Mouse (Mus musculus) Muller cell, postnatal 12 days (primary cell): ENCODE measurements around the gene Bckdhb.
"Not testable (repeated sequence)": the region's sequence is repeated elsewhere in the genome, so short reads cannot be mapped to it uniquely, and the experiment has no call there.

Experiments used
- DNase-seq: peaks from one replicate; pipeline ENCODE4 v3.0.0-alpha.2; 2015; ENCODE audit errors: inconsistent ontology term

Gene Bckdhb

DNA sequence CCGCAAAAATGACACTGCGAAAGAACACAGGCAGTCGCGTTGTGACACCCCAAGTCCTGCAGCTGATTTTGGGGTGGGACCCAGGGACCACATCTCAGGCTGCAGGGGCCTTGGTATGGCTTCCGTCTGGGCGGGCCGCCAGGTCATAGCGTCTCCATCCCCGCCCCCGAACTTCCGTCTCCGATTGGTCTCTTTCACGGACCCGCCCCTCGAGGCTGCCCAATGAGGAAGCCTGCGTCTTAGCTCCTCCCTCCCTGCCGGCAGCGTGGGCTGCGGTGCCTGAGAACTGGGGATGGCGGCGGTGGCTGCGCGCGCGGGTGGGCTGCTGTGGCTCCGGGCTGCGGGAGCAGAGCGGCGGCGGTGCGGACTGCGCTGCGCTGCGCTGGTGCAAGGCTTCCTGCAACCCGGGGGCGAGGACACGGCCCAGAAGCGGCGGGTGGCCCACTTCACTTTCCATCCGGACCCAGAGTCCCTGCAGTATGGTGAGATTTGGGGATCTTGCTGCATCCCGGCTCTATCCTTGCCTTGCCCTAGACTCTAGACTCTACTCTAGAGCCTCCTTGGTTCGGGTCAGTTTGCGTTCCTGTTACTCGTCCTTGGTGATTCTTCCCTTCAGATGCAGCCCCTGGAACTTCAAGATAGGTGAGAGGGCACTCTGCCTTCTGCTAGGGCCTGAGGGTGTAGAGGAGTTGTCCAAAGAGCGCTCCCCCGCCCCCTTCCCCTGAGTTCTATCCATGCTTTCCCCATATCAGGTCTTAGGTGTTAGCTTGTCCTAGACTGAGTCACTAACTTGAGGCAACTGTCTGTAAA, at the start of gene Bckdhb:
TSS of gene Bckdhb (plus strand) at position 268 of the 810 bp plus-strand sequence.
- DNase-seq, result peak; percentile 97

DNA sequence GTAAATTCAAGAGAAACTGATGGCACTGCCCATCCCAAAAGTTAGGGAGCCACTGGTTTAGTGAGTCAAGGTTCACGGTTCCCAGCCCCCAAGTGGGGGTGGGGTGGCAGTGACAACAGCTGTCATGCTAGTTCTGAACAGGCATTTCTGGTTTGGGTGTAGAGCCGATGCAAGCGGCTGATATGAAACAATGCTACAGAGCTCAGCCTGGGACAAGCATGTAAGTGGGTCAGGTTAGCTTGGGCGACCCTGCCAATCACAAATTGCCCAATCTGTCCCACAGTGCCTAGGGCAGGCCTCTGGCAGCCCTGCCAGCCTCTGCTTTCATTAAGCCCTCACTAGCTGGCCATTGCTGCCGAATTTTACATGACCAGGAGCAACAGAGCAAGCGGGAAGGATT, 42.8 kb upstream of the Bckdhb start:
- DNase-seq, result peak; percentile 78

DNA sequence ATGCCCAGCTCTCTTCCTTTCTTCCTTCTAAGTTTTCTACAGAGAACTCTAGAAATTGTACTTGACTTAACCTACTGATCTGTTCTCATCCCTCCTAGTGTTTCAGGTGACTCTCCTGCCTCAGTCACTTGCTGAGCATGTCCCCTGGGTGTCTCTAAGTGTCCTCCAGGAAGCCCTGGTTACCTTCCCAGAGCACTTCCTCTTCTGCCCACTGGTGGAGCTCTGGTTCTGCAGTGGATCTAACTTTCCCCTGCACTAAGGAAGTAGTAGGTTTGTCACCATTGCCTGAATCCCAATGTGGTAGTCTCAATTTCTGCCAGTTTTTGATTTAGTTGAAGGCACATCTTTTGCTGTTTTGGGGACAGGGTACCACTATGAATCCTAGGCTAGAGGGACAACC, 38.8 kb upstream of the Bckdhb start:
- DNase-seq, result no peak

DNA sequence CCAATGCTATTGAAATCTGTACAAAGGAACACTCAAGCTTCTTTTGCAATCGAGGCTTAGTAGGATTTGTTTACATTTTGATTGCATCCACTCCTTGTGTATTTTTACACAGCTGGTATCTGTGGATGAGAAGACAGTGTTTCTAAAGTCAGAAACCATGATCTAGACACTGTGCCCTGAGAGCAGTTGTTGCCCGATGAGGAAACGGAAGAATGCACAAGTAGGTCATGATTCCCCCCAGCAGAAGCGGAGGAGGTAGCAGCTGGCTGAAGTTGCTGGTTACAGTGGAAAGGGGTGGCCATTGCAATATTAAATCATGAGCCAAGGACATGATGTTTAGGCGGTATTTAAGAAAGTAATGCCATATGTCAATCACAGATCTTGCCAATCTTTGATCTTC, 36.7 kb upstream of the Bckdhb start:
- DNase-seq, result no peak

DNA sequence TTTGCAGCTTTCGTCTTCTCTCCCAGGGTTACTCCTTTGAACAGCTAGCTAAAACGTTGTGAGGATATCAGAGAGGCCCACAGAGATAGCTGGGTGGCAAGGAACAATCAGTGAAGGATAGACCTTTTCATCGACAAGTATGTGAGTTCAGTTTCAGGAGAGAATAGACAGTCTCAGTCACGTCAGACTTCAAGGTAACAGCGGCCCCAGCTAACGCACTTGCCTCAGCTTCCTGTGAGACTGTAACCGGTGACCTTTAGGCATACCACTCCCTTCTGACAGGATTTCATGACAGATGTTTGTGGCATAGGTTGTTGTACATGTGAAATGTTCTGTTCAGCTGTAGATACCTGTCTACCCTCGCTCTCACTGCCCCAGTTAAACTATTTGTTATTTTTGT, 31.9 kb upstream of the Bckdhb start:
- no peak for DNase-seq

DNA sequence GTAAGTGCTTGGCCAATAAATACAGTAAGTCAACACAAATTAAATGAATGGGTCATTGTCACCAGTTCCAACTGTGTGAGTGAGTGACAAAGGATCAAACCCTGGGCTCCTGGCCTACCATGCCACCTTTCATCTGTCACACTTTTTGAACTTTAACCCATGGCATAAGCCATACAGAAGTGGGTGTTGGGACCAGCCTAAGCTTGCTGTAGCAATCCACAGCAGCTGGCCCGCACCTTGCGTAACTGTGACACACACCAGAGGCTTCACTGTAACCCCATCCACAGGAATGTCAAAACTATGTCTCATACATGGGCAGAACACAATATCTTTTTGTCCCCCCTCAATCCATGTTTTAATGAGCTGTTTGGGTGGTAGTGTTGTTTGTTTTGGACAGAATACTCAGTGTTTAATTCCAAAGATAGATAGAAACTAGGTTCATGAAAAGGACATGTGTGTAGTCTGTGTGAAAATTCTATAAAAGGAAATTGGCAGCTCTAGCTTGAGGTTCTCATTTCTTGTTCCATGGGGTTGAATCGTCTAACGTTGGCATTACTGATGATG, 31.1 kb upstream of the Bckdhb start:
- peak; percentile 72 for DNase-seq

DNA sequence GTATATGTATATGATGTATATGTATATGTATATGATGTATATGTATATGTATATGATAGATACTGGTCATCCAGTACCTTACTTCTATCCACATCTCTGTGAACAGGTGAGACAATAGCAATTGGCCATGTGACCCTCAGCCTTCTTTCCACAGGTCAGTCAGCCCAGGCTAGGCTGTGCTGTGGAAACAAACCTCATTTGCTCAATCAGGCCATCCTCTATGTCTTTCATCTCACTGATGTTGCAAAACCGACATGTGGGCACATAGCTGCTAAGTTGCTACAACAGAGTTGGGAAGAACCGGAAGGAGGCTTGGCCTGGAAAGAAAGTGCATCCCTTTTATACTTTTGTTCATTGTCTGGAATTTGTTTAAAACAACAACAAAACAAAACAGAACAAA, 22.9 kb upstream of the Bckdhb start:
- DNase-seq, result no peak

DNA sequence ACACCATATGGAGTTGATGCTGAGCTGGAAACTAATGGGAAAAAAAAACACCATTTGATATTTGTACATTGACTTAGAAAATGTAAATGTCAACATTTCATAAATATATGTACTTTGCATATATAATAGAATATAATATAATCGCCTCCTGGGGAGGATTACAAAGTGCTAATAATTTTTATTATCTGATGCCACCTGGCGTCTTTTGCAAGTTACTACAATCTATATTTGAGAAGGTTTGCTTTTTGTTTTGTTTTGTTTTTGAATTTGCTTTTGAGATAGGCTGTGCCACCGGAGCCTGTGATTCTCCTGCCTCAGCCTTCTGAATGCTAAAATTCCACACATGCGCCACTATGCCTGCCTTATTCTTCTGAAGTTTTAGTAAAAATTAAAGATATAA, 19.1 kb upstream of the Bckdhb start:
- DNase-seq, result no peak

DNA sequence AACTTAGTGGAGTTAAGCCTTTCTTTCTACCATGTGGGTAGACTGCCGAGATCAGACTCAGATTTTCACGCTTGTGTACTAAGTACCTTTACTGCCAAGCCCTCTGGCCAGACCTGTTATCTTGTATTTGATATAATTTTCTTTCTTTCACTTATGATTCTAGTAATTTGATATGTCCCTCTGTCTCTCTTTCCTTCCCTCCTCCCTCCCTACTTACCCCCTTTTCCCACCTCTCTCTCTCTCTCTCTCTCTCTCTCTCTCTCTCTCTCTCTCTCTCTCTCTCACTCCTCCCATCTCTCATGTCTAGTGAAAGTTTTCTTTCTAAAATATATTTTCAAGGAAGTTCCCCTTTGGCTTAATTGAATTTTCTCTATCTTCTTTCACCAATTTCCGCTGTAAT, 17.9 kb upstream of the Bckdhb start:
- no peak for DNase-seq

DNA sequence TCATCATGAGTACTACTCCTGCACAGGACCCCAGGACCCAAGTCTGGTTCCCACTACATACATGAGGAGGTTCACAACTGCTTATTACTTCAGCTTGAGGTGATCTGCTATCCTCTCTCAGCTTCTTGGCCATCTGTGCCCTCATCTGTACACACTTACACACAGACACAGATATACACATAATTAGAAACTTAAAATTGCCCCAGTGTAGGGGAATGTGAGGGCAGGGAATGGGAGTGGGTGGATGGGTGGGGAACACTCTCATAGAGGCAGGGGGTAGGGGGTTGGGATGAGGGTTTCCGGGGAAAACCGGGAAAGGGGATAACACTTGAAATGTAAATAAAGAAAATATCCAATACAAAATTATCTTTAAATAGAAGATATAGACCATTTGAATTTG, 15.1 kb upstream of the Bckdhb start:
- no peak for DNase-seq

DNA sequence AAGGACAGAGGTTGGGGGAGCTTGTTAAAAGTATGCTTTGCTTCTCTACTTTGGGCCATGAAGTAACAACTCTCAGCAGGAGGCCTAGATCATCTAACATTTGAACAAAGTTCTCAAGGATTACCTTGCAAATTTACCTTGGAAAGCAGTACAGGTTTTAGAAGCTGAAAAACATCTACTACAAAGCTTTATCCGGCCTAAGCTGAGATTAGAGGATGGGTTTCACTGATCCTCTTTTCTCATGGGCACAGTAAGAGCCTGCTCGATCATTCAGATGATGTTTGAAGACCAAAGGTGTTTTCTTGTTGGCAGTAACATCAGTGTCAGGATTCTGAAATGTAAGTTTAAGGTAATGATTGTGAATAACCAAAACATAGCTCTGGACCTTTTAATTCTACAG, 14.0 kb upstream of the Bckdhb start:
- no peak for DNase-seq

DNA sequence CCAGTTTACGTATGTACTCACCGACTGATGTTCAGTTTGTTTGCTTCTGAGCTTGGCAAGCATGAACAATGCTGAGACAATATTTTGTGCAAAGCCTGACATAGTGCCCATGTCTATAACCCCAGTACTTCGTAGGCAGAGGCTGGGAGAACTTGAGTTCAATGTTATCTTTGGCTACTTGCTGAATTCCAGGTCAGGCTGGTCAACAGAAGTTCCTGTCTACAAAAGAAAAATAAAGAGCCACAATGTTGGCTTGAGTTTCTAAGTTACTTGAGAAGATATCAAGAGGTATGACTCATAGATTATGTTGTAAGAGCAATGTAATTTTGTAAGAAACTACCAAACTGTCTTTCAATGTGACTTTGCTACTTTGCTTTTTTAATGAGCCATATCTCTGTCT, 2.9 kb upstream of the Bckdhb start:
- DNase-seq, result peak; percentile 11

DNA sequence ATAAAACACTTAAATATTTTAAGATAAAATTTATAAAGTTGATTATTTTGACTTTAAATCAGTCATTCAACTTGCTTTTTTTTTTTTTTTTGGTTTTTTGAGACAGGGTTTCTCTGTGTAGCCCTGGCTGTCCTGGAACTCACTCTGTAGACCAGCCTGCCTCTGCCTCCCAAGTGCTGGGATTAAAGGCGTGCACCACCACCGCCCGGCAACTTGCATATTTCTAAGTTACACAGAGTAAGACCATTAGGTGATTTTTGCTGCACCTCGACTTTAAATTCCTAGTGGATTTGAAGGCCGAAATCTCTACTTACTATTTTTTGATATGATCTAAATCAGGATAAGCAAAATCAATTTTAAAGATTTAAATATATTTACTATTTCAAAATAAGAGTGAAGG, 589 bp upstream of the Bckdhb start:
- DNase-seq, result no peak

DNA sequence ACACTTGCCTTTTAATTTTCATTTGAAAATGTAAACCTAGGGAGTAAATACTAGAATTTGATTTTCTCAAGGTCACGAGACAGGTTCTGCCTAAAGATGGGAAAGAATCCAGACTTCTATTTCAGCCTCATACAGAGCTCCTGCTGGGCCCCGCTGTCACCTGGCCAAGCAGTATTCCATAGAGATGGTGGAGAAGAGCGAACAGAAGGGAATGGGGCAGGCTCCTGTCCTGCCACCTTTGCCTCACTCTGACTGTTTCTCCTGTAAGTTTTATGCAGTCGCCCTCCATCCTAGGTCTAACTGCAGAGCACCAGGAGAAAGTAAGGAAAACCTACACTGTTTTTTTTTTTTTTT, 720 bp downstream of the Bckdhb start:
- DNase-seq, result no peak

DNA sequence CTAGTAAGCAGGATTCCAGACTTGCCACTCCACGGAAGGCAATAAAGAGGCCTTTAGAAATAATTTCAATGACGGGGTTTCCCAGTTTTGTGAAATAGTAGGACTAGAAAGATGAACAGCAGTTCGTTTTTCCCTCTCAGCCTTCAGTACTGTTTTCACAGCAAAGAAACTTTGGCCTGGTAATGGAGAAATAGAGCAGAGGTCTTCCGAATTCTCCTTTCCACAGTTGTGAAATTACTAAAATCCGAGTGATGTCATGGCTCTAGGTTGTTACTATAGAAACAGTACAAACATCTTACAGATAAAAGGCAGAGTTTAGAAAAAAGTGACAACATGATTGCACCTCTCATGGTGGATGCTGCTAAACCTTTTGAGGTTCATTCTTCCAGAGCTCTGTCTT, 1.4 kb downstream of the Bckdhb start:
- no peak for DNase-seq

DNA sequence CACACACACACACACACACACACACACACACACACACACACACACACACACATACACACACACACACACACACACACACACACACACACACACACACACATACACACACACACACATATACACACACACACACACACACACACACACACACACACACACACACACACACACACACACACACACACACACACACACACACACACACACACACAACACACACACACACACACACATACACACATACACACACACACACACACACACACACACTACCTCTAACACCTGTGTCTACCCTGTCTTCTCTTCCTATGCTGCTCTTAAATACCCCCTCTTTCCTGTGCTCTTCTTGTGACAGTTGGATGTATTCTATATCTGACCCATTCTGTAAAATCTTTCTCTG, 14.6 kb downstream of the Bckdhb start:
- DNase-seq, result not testable (repeated sequence)

DNA sequence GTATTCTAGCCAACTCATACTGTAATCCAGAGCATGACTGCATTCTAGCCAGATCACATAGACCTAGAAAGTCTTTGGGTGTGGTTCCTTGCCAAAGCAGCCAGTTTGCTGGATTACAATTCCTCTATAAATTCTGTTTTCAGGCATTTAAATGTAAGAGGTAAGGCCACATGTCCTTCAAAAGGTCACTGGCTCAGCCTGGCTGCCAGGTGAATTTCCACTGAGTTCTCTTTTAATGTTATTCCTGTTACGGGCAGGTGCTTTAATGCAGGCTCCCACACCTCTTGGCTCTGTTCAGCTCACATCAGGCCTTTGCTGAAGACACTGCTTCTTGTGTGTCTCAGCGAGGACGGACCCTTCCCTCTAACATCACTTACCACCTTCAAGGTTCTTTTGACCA, 15.1 kb downstream of the Bckdhb start:
- no peak for DNase-seq

DNA sequence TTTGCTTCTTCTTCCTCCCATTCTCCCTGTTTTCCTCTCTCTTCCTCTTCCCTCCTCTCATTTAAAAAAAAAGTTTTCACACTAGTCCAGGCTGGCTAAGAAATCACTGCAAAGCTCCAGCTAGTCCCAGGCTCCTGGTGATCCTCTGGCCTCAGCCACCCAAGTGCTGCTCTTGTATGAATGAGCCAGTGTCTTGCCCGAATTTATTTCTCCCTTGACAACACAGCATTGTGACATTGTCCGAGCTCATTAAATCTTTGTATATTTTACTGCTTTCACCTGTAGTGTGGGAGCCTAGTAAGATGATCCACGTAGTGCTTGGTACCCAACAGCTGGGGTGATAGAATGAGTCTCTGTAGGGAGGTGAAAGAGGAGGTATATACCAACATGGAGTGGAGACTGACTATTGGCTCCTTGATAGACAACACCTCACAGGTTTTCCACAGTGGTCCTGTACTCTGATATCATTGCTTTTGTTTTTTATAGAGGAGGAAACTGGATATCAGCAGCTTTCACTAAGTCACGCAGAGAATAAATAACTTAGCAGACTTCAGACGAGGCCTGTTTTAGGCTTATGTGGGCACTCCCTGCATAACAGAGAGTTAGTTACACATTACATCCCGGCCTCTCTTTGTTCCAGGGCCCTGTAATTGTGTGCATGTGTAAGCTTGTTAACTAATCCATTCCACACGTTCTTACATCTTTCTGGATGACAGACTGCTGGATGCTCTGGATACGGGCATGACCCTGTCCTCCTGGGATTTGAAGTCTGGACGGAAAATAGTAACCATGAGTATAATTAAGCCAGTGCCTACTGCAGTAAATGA, 15.8 kb downstream of the Bckdhb start:
- no peak for DNase-seq

DNA sequence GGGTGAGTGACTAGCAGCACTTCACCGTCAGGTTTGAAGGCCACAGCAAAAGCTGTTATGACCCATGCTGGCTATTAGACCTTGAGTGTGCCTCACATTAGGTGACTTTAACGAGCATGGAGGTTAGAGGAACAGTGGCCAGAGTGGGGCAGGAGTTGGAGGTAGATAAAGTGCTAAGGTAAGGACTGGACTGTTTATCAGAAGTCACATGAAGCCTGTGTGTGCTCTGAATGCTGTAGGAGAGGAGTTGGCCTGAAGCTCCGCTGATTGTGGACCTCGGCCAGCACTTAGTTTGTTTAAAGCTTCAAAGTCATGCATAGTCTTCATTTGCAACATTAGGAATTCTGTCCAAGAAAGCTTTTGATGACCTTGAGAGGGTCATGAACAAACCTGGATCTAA, 26.4 kb downstream of the Bckdhb start:
- DNase-seq, result no peak

DNA sequence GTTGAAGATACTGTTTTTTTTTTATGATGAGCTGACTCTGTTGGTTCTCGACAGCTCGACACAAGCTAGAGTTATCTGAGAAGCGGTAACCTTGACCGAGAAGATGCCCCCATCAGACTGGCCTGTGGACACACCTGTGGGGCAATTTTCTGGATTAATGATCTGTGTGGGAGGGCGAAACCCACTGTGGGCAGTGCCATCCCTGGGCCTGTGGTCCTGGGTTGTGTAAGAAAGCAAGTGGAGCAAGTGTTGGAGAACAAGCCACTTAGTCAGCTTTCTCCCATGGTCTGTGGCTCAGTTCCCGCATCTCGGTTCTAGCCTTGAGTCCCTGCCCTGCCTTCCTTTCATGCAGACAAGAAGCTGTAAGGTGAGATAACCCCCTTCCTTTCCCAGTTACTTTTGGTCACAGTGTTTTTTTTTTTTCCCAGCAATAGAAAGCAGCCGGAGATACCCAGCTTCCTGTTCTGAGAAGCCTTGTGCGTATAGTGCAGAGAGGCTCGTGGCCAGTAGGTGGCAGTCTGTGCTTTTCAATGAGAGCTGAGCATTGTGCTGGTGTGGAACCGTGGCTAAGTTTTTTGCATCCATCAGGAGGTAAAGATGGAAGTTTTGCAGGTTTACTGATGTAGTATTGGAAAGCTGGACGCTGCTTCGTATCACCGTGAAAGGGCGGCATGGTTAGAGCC, 31.8 kb downstream of the Bckdhb start:
- peak; percentile 52 for DNase-seq

DNA sequence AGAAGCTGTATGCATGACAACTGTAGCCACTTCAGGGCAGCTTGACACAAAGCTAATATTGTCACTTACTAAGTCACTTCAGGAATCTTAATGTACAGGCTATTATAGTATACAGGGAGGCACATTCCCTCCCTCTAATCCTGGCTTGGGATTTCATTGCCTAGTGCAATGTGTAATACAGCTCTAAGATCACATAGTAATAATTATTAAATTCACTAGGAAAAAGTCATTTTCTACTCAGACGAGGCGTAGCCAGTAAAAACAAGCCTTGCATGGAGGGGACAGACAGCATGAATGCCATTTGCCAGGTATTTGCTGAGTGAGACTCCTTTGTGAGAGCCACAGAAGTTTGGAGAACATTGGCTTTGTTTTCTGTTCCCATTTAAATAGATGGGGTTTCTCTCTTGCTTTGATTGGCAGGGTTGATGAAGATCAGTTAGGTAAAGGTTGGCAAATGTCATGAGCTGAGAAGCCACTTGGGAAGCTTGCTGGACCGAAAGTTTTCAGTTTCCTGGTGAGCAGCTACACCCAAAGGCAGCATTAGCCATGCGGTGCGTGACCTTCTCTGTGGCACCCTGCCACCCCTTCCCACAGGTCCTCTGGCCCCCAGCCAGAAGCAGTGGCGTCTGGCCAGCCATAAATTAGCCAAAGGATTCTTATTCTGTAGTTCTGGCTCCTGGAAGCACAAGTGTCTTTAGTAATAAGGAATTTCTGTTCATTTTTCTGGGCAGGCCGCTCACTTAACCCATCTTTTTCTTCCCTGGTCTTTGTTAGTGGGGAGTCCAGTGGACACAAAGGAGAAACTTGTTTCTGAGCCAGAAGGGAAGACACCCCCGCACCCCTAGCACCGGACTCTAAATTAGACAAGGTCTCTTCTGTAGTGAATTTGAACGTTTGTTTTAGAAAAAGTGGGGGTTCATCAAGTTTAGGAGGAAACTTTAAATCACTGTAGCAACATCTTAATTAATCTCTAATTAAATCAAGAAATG, 37.4 kb downstream of the Bckdhb start:
- DNase-seq, result peak; percentile 95
